Mouse (Mus musculus) kidney, embryonic 16.5 days (tissue): ENCODE results near the gene Sgf29. TPM values are rescaled to one million over a fixed set of nuclear protein-coding genes. Genes with fewer than 3 reads are reported as not detected.

Source experiments
- ATAC-seq: fragments of 200-750 bp; cut with Nextera tagmentation; 2 replicates; pipeline ENCODE4 v1.8.0; 2017; ENCODE audit warnings: moderate TSS enrichment; ENCODE audit not compliant: low FRiP score, low TSS enrichment
- H3K27ac ChIP-seq: fragments of 300-500 bp; sonication (generic); 2 replicates; pipeline ENCODE4 v1.5.1; 2014; ENCODE audit warnings: low read length
- H3K27me3 ChIP-seq: fragments of 300-500 bp; sonication (generic); 2 replicates; pipeline ENCODE4 v1.6.1; 2014; ENCODE audit warnings: low read length, control low read depth, mixed read lengths; ENCODE audit not compliant: insufficient read depth
- H3K36me3 ChIP-seq: fragments of 300-500 bp; sonication (generic); 2 replicates; pipeline ENCODE4 v1.6.1; 2014; ENCODE audit warnings: low read length, control low read depth, mixed read lengths; ENCODE audit not compliant: insufficient read depth
- H3K4me1 ChIP-seq: fragments of 300-500 bp; sonication (generic); 2 replicates; pipeline ENCODE4 v1.6.1; 2014; ENCODE audit warnings: low read length, control low read depth, mixed read lengths; ENCODE audit not compliant: insufficient read depth
- H3K4me2 ChIP-seq: fragments of 300-500 bp; sonication (generic); replicated peaks from 2 replicates; pipeline ENCODE4 v1.6.1; 2014; ENCODE audit warnings: low read depth, low read length
- H3K4me3 ChIP-seq: fragments of 300-500 bp; sonication (generic); 2 replicates; pipeline ENCODE4 v1.5.1; 2014; ENCODE audit warnings: mild to moderate bottlenecking, low read length
- H3K9ac ChIP-seq: fragments of 300-500 bp; sonication (generic); replicated peaks from 2 replicates; pipeline ENCODE4 v1.6.1; 2014; ENCODE audit warnings: low read length
- H3K9me3 ChIP-seq: fragments of 300-500 bp; sonication (generic); 2 replicates; pipeline ENCODE4 v1.6.1; 2016; ENCODE audit warnings: low read length, control low read depth
- WGBS: fragments of 180-500 bp; shearing (Covaris S2); extraction: QIAGEN DNeasy Blood & Tissue Kit; methylation state at CpG from one replicate; pipeline ENCODE4 v1.1.7; 2014; 5-methylcytosine and 5-hydroxymethylcytosine counted together
- polyA plus RNA-seq: library from polyadenylated mRNA; unstranded; fragments of >200 nt; fragmentation: Nextera tagmentation; extraction: Ambion mirVana; gene quantifications from 2 replicates; pipeline ENCODE4 v1.2.1, GENCODE M21; 2015

The Sgf29 gene
- polyA plus RNA-seq, 1 experiment from 2014 or later = 57.2 TPM

DNA sequence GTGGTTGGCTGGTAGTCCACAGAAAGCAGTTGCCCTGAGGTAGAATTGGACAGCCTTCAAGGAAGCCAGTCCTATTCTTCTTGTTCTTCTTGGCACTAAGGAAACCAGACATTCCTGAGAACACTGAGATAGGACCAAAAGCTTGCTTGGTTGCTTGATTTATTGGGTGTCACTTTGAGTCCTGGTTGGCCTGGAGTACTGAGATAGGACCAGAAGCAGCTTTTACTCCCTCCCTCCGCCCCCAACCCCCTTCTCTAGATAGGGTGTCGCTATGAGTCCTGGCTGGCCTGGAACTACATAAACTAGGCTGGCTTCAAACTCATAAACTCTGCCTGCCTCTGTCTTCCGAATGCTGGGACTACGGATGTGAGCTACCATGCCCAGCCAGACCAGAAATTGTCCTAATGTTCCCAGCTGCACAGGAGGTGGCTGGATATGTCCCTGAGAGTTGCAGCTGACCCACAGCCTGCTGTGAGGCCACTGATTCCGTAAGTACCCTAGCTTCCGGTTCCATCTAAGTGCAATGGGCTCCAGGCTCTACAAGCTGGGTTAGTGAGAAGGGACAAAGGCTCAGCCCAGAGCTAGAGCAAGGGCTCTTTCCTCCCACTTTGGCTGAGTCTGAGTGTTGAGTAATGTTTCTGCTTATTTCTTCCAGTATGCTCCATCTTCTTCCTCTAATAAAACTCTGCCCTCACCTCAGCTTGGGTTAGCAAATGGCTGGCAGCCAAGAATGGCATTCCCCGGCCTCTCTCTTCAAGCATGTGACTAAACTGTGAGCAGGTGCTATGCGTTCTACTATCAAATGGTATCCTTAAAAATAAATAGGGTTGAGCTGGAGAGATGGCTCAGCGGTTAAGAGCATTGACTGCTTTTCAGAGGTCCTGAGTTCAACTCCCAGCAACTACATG lies 27.4 kb upstream of the Sgf29 start:
- H3K36me3 ChIP-seq = no peaks in the 10 kb centered on the region
- no peak for ATAC-seq
- H3K9ac ChIP-seq = no peak overlapping the region
- WGBS = 79% methylated on average over 9 of the region's 9 CpGs
- H3K4me2 ChIP-seq = no peak overlapping the region
- H3K4me1 ChIP-seq = peaks cover 9% of the 10 kb centered on the region; the same call in 1 of the 2 replicates
- no peak overlapping the region for H3K27ac ChIP-seq
- no peaks in the 10 kb centered on the region for H3K9me3 ChIP-seq
- no peak overlapping the region for H3K4me3 ChIP-seq
- no peaks in the 10 kb centered on the region for H3K27me3 ChIP-seq

DNA sequence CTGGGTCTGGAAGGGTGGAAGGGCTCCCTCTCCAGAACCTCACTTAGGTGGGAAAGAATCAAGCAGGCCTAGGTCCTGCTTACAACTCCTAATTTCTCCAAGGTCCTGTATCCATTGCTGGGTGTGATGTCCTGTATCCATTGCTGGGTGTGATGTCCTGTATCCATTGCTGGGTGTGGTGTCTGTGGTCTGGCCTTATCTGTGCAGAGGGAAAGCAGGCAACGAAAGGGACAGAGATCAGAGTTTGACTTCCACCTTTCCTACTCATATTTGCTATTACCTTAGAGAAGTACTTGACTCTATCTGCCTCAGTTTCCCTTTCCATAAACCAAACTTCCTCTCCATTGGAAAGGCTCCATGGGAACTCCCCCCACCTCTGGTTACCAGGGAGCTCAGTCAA lies 25.7 kb upstream of the Sgf29 start:
- H3K27ac ChIP-seq = no peak overlapping the region
- no peak for ATAC-seq
- H3K4me1 ChIP-seq = peaks cover 9% of the 10 kb centered on the region; the same call in 1 of the 2 replicates
- no peaks in the 10 kb centered on the region for H3K9me3 ChIP-seq
- no peaks in the 10 kb centered on the region for H3K27me3 ChIP-seq
- H3K4me3 ChIP-seq = no peak overlapping the region
- 91% methylated on average over 1 of the region's 1 CpGs for WGBS
- no peak overlapping the region for H3K4me2 ChIP-seq
- H3K9ac ChIP-seq = no peak overlapping the region
- no peaks in the 10 kb centered on the region for H3K36me3 ChIP-seq

DNA sequence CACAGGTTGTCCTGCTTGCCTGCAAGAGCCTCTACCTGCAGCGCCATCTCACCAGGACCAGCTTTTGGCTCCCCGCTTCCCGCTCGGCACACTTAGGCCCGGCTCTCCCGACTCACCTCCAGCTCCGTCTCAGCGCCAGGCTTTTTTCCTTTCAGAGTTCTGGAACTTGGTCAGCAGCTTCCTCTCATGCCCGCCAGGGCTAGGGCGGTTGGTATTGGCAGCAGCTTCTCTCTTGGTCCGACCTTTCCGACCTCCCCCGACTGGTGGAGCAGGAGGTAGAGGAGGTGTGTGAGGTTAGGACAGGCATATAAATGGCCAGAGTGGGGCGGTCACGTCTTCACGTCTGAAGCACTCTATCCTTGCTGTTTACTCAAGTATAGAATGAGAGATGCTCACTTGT lies 24.3 kb upstream of the Sgf29 start:
- Histone ChIP-seq H3K4me3 (no peak overlapping the region), H3K27ac (no peak overlapping the region)
- no peak for ATAC-seq

DNA sequence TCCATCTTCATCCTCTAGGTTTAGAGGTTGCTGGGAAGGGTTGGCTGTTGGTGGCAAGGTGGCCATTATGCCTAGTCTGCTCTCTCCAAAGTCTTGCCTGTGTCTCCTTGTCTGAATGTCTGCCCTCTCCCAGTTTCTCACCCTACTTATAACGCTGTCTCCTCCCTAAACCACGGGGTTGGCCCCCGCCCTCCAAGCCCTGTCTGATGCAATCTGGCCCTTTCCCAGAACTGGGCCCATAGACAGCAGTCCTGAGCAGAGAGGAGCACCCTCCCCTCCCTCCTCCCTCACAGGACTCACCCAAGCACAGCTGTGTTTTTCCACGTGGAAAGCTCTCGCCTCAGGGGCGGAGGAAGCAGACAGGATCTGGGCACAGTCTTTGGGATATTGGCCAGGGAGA lies 23.7 kb upstream of the Sgf29 start:
- Histone ChIP-seq H3K9ac (no peak overlapping the region), H3K4me3 (no peak overlapping the region), H3K4me2 (no peak overlapping the region), H3K9me3 (no peaks in the 10 kb centered on the region), H3K27ac (no peak overlapping the region), H3K36me3 (no peaks in the 10 kb centered on the region), H3K4me1 (peaks cover 9% of the 10 kb centered on the region; the same call in 1 of the 2 replicates), H3K27me3 (no peaks in the 10 kb centered on the region)
- ATAC-seq = peak; percentile 84
- WGBS = 32% methylated on average over 6 of the region's 6 CpGs

More for the DNA sequence above, 24.3 kb upstream of the Sgf29 start:
- no peak overlapping the region for H3K9ac ChIP-seq
- no peak overlapping the region for H3K4me2 ChIP-seq
- 71% methylated on average over 16 of the region's 16 CpGs for WGBS
- no peaks in the 10 kb centered on the region for H3K36me3 ChIP-seq
- no peaks in the 10 kb centered on the region for H3K27me3 ChIP-seq
- H3K9me3 ChIP-seq = no peaks in the 10 kb centered on the region
- peaks cover 9% of the 10 kb centered on the region; the same call in 1 of the 2 replicates for H3K4me1 ChIP-seq

DNA sequence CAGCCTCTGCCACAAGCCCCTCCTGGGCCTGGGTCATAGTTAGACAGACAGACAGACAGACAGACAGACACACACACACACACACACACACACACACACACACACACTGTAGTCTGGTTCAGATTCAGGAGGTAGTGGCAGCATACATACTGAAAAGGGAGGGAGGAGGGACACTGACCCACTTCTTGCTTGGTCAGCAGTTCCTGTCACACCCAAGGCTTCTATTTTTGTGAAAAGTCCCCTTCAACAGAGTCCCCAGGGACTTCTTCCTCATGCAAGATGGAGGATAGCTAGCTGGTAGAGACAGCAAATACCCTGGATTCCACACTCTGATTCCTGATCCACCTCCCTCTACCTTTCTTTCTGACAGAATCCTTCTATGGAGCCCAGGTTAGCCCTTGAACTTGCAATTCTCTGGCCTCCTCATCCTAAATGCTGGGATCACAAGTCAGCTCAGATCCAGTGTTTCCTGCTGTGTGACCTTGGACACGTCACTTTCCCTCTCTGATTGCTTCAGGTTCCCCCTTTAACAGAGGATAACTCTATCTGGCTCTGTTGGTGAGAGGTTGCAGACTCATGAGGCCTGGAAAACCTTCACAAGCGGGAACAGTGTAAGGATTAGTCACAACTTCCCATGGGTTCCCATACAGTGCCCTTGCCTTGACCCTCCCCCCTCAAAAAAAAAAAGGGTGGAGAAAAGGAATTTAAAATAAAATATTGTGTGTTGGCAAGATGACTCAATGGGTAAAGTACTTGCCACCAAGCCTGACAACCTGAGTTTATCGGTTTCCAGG lies 23.1 kb upstream of the Sgf29 start:
- no peak for ATAC-seq
- Histone ChIP-seq H3K27ac (no peak overlapping the region), H3K4me2 (no peak overlapping the region), H3K4me1 (peaks cover 9% of the 10 kb centered on the region; the same call in 1 of the 2 replicates), H3K36me3 (no peaks in the 10 kb centered on the region), H3K27me3 (no peaks in the 10 kb centered on the region), H3K9ac (no peak overlapping the region), H3K9me3 (no peaks in the 10 kb centered on the region), H3K4me3 (no peak overlapping the region)
- WGBS = 89% methylated on average over 3 of the region's 3 CpGs

DNA sequence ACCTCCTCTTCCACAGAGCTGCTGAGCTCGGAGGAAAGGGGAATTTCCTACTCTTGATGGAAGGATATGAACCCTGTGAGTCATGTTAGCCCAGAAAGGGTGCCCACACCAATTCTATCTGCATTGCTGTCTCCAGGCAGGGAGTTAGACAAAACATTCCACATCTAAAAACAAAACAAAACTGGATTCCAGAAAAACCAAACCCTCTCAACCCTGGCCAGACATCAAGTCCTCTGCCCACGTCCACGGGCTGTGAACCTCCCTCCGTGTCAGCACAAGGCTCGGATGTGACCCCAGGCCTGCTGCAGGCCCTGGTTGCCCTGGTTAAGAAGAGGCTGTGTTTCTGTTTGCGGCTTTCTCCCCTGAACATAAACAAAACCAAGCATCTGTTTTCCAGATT lies 21.0 kb upstream of the Sgf29 start:
- Histone ChIP-seq H3K4me2 (no peak overlapping the region), H3K4me1 (peaks cover 9% of the 10 kb centered on the region; the same call in 1 of the 2 replicates), H3K9me3 (no peaks in the 10 kb centered on the region), H3K27ac (peak overlapping the region; percentile 50; the same call in 1 of the 2 replicates), H3K9ac (0 out of 2 replicates have a peak overlapping the region, but pooled peaks have one; percentile 5), H3K36me3 (no peaks in the 10 kb centered on the region), H3K27me3 (no peaks in the 10 kb centered on the region), H3K4me3 (no peak overlapping the region)
- WGBS = 33% methylated on average over 6 of the region's 6 CpGs
- no peak for ATAC-seq

DNA sequence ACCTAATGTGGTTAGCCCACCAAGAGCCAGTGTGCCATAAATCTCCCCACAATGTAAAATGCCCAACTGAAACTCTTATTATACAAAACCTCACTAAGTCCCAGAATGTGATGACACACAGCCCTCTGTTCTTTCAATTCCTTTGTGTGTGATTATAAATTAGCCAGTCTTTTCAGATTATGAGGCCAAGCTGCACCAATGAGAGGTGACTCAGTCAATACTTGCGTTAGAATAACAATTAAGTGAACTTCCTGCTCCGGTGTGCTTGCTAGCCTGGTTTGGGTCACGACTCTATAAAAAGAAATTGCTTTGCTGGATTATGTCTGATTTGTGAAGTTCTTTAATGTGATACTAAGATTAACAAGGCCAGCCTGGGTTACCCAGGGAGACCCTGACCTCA lies 19.2 kb upstream of the Sgf29 start:
- no peaks in the 10 kb centered on the region for H3K9me3 ChIP-seq
- no peak overlapping the region for H3K9ac ChIP-seq
- no peak overlapping the region for H3K4me3 ChIP-seq
- no peaks in the 10 kb centered on the region for H3K27me3 ChIP-seq
- 37% methylated on average over 3 of the region's 3 CpGs for WGBS
- H3K36me3 ChIP-seq = no peaks in the 10 kb centered on the region
- H3K27ac ChIP-seq = no peak overlapping the region
- no peak for ATAC-seq
- no peak overlapping the region for H3K4me2 ChIP-seq
- H3K4me1 ChIP-seq = peaks cover 9% of the 10 kb centered on the region; the same call in 1 of the 2 replicates

DNA sequence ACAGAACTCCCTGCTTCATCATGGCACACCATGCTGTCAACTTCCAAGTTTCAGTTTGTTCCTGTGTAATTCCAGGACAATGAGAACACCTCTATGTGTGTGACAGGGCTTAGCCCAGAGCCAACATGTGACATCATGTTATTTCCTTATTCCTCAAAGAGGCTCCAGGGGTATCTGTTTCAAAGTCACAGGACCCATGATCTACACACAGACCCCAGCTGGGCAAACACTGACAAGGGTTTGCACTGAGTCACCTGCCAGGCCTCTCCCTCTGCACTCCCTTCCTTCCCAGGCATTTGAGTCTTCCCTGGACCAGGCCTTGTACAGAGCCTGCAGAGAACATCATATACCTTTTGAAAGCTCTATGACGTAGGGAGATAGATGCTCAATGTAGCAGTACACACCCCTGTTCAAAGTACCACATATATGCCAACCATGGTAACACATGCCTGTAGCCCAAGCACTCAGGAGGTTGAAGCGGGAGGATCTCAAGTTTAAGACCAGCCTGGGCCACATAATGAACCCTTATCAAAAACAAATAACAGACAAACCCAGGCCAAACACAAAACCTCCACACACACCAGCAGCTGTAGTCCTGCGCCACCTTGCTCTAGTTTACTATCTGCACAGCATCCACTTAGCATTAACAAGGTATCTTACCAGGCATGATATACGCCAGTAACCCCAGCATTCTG lies 18.1 kb upstream of the Sgf29 start, which contains the start of gene Nupr1:
TSS of gene Nupr1 (minus strand) at position 38 of the 695 bp plus-strand sequence.
- no peak within 1 kb of the TSS for H3K4me3 ChIP-seq
- no peak for ATAC-seq
- 92% methylated on average over 4 of the region's 4 CpGs for WGBS
- H3K9ac ChIP-seq = no peak within 1 kb of the TSS
- no peak within 1 kb of the TSS for H3K4me2 ChIP-seq
- H3K27me3 ChIP-seq = no peaks in the 10 kb centered on the region
- no peaks in the 10 kb centered on the region for H3K36me3 ChIP-seq
- H3K9me3 ChIP-seq = no peaks in the 10 kb centered on the region
- H3K27ac ChIP-seq = no peak within 1 kb of the TSS
- 0 out of 2 replicates have a peak, but pooled peaks cover 3% of the 10 kb centered on the region for H3K4me1 ChIP-seq

DNA sequence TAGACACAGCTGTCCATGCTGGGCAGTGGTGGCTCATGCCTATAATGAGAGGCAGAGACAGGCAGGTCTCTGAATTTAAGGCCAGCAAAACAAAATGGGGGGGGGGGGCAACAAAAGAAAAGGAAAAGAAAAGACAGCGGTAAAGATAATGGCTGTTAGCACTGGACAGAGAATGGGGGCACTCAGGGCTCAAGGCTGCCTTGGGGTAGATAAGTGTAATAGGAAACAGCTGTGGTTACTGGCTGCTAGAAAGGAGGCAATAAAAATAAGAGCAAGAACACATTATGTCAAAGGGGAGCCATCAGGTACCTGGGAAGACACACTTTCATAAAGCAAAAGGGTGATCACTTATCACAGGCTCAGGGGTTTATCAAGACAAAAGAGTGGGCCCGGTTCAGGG lies 16.6 kb upstream of the Sgf29 start:
- H3K27ac ChIP-seq = no peak overlapping the region
- no peak overlapping the region for H3K9ac ChIP-seq
- no peak for ATAC-seq
- H3K9me3 ChIP-seq = no peaks in the 10 kb centered on the region
- no peaks in the 10 kb centered on the region for H3K36me3 ChIP-seq
- H3K4me3 ChIP-seq = no peak overlapping the region
- WGBS = 74% methylated on average over 2 of the region's 2 CpGs
- H3K27me3 ChIP-seq = no peaks in the 10 kb centered on the region
- no peaks in the 10 kb centered on the region for H3K4me1 ChIP-seq
- no peak overlapping the region for H3K4me2 ChIP-seq
